Comparison of ENCODE assay signal across 12 mouse cellular contexts in genomic region chr4:139789772-139790171, GRCm38 (mm10). TPM values are rescaled to one million over a fixed set of nuclear protein-coding genes. Genes with fewer than 3 reads are reported as not detected.
DNase-seq lines count a peak whose midpoint lies in the region; ATAC-seq and TF ChIP-seq lines count a peak whose summit lies in the region.
"Had no signal": no experiment of that assay in that cellular context is flagged by ENCODE, and none has a peak within 500 bp of the region (broad histone marks: within the 10 kb centered on the region; RNA-seq: fewer than 3 reads in every experiment).

No protein-coding gene starts in this region.

- no peak for TF ChIP-seq POLR2A in thymus, adult 2 months (IDR thresholded peaks at IDR 0.05; ENCODE audit: control insufficient read depth, extremely low read depth, insufficient read depth, low read length, poor library complexity)
- no peak for TF ChIP-seq POLR2A in brain, embryonic 14.5 days (IDR thresholded peaks at IDR 0.05; ENCODE audit: borderline replicate concordance, extremely low read depth, insufficient read depth, insufficient read length, poor library complexity, severe bottlenecking)

- no peak for TF ChIP-seq EP300 in heart, postnatal 0 days (IDR thresholded peaks at IDR 0.05; ENCODE audit: low read depth)

- no peaks in the 10 kb centered on the region for H3K36me3 ChIP-seq in heart, postnatal 0 days (replicated peaks; ENCODE audit: control insufficient read depth, insufficient read depth, low read length)
- H3K36me3 ChIP-seq in heart, embryonic 10.5 days = no peaks in the 10 kb centered on the region
- no peaks in the 10 kb centered on the region for H3K36me3 ChIP-seq in thymus, adult 2 months (ENCODE audit: control insufficient read depth, insufficient read depth, low read length)
- H3K36me3 ChIP-seq in kidney, embryonic 15.5 days = no peaks in the 10 kb centered on the region
- H3K36me3 ChIP-seq: forebrain, embryonic 10.5 days; hindbrain, embryonic 15.5 days had no signal

- no peak overlapping the region for H3K9ac ChIP-seq in heart, postnatal 0 days (replicated peaks; ENCODE audit: low read depth, low read length)
- no peak overlapping the region for H3K9ac ChIP-seq in kidney, embryonic 15.5 days
- H3K9ac ChIP-seq: hindbrain, embryonic 15.5 days had no signal

- no peak overlapping the region for H3K27ac ChIP-seq in heart, postnatal 0 days (ENCODE audit: low read depth)
- no peak overlapping the region for H3K27ac ChIP-seq in heart, embryonic 10.5 days
- no peak overlapping the region for H3K27ac ChIP-seq in thymus, adult 2 months (ENCODE audit: control insufficient read depth, insufficient read depth, low read length)
- no peak overlapping the region for H3K27ac ChIP-seq in kidney, embryonic 15.5 days
- H3K27ac ChIP-seq: forebrain, embryonic 10.5 days; hindbrain, embryonic 15.5 days had no signal

- H3K27me3 ChIP-seq in heart, postnatal 0 days (ENCODE audit: control insufficient read depth, insufficient read depth, low read length) = peaks cover 56% of the 10 kb centered on the region
- peaks cover 98% of the 10 kb centered on the region for H3K27me3 ChIP-seq in heart, embryonic 10.5 days (ENCODE audit: insufficient read depth, poor library complexity, severe bottlenecking)
- no peaks in the 10 kb centered on the region for H3K27me3 ChIP-seq in thymus, adult 2 months (ENCODE audit: control insufficient read depth, insufficient read depth, low read length)
- H3K27me3 ChIP-seq in kidney, embryonic 15.5 days = peaks cover 81% of the 10 kb centered on the region

- no peaks in the 10 kb centered on the region for H3K4me1 ChIP-seq in heart, postnatal 0 days (ENCODE audit: control insufficient read depth, insufficient read depth)
- peaks cover 5% of the 10 kb centered on the region; the same call in 1 of the 2 replicates for H3K4me1 ChIP-seq in heart, embryonic 10.5 days
- no peaks in the 10 kb centered on the region for H3K4me1 ChIP-seq in thymus, adult 2 months (replicated peaks; ENCODE audit: control insufficient read depth, insufficient read depth, low read length)
- H3K4me1 ChIP-seq in kidney, embryonic 15.5 days = peaks cover 16% of the 10 kb centered on the region

- no peaks in the 10 kb centered on the region for H3K9me3 ChIP-seq in heart, postnatal 0 days (replicated peaks; ENCODE audit: control insufficient read depth, low read length)
- no peaks in the 10 kb centered on the region for H3K9me3 ChIP-seq in heart, embryonic 10.5 days
- no peaks in the 10 kb centered on the region for H3K9me3 ChIP-seq in kidney, embryonic 15.5 days (replicated peaks)
- H3K9me3 ChIP-seq: forebrain, embryonic 10.5 days; hindbrain, embryonic 15.5 days; midbrain, embryonic 10.5 days had no signal

- no peak overlapping the region for H3K4me2 ChIP-seq in heart, postnatal 0 days (ENCODE audit: low read depth, low read length)
- H3K4me2 ChIP-seq in kidney, embryonic 15.5 days = no peak overlapping the region
- H3K4me2 ChIP-seq: hindbrain, embryonic 15.5 days had no signal

- no peak overlapping the region for H3K4me3 ChIP-seq in heart, postnatal 0 days (ENCODE audit: low read depth, low read length)
- no peak overlapping the region for H3K4me3 ChIP-seq in heart, embryonic 10.5 days
- no peak overlapping the region for H3K4me3 ChIP-seq in thymus, adult 2 months (ENCODE audit: control insufficient read depth, insufficient read depth, low read length)
- no peak overlapping the region for H3K4me3 ChIP-seq in kidney, embryonic 15.5 days (replicated peaks)
- H3K4me3 ChIP-seq: forebrain, embryonic 10.5 days; hindbrain, embryonic 15.5 days; midbrain, embryonic 10.5 days had no signal

- peak; percentile 11; the same call in 1 of the 2 replicates for TF ChIP-seq CTCF in heart, postnatal 0 days (IDR thresholded peaks at IDR 0.05; ENCODE audit: low read depth)
- TF ChIP-seq CTCF in thymus, adult 2 months (IDR thresholded peaks at IDR 0.05; ENCODE audit: borderline replicate concordance, control insufficient read depth, extremely low read depth, insufficient read depth, low read length, poor library complexity) = no peak
- peak; percentile 40; the same call in 1 of the 2 replicates for TF ChIP-seq CTCF in brain, embryonic 14.5 days (IDR thresholded peaks at IDR 0.05; ENCODE audit: borderline replicate concordance, extremely low read depth, insufficient read depth, insufficient read length)

- ATAC-seq in heart, postnatal 0 days (ENCODE audit: insufficient read depth, low read depth) = no peak
- ATAC-seq in kidney, embryonic 15.5 days (replicated peaks; ENCODE audit: low FRiP score) = no peak

- no peak for DNase-seq in heart, postnatal 0 days (ENCODE audit: low spot score)
- no peak for DNase-seq in heart, embryonic 10.5 days (ENCODE audit: low spot score)
- DNase-seq in thymus, adult 2 months = peak; percentile 37
- no peak for DNase-seq in thymus, adult 18-20 months
- DNase-seq in brain, embryonic 14.5 days (ENCODE audit: low read depth) = no peak
- DNase-seq in frontal cortex, adult 2 months (ENCODE audit: extremely low spot score in 1 of 2, low spot score in 1 of 2) = no peak
- DNase-seq in right cerebral cortex, postnatal 25 days = no peak
- DNase-seq: layer of hippocampus, adult 9-11 months had no signal

- 73% methylated on average over 7 of the region's 7 CpGs for WGBS in heart, postnatal 0 days
- WGBS in heart, embryonic 10.5 days = 71% methylated on average over 7 of the region's 7 CpGs
- 72% methylated on average over 7 of the region's 7 CpGs for WGBS in thymus, adult 2 months
- WGBS in kidney, embryonic 15.5 days = 77% methylated on average over 7 of the region's 7 CpGs

RNA-seq across cellular contexts. Expression of gene Pax7, which starts 43.6 kb away (rescaled TPM):
- total RNA-seq in heart, postnatal 0 days (2014; rRNA removed; ENCODE audit: low replicate concordance) = not detected in 2 replicates
- polyA plus RNA-seq in heart, postnatal 0 days (2015; fragmentation: Nextera tagmentation; extraction: Ambion mirVana) = not detected in 2 replicates
- polyA plus RNA-seq in heart, embryonic 10.5 days (2016; fragmentation: Nextera tagmentation; extraction: Ambion mirVana) = 0.03 TPM in 1 of 2 replicates, not detected in the other
- polyA plus RNA-seq in thymus, adult 2 months (2012; rRNA removed) = 1.1 and 1.2 TPM in 2 replicates
- 6.8 and 12.2 TPM in 2 replicates for polyA plus RNA-seq in brain, embryonic 14.5 days (2012; rRNA removed)
- 0.02 TPM in 1 of 2 replicates, not detected in the other for polyA plus RNA-seq in frontal cortex, adult 2 months (2012; rRNA removed)
- 0.05 and 0.10 TPM in 2 replicates for polyA plus RNA-seq in kidney, embryonic 15.5 days (2015; fragmentation: Nextera tagmentation; extraction: Ambion mirVana)
